Mouse (Mus musculus): ENCODE results near the gene Hs6st3.
"Not testable (repeated sequence)": the region's sequence is repeated elsewhere in the genome, so short reads cannot be mapped to it uniquely, and the experiment has no call there.

The Hs6st3 gene

GRCm38 (mm10) chr14:119452797-119453196 lies 314.7 kb downstream of the Hs6st3 start:
- no peak for DNase-seq

GRCm38 (mm10) chr14:119464308-119464707 lies 326.2 kb downstream of the Hs6st3 start:
- DNase-seq, result peak; percentile 36 to 59

- DNase-seq, result peak; percentile 40 to 57
Observed at GRCm38 (mm10) chr14:119464883-119465282, 326.7 kb downstream of the Hs6st3 start.

- peak in 1 of 2 experiments; percentile 29 for DNase-seq
Observed at GRCm38 (mm10) chr14:119466899-119467588, 328.9 kb downstream of the Hs6st3 start.

GRCm38 (mm10) chr14:119476582-119476981 lies 338.4 kb downstream of the Hs6st3 start:
- DNase-seq, result no peak

GRCm38 (mm10) chr14:119477836-119478235 lies 339.7 kb downstream of the Hs6st3 start:
- DNase-seq, result no peak

GRCm38 (mm10) chr14:119488978-119489703 lies 351.0 kb downstream of the Hs6st3 start:
- DNase-seq, result no peak

- peak; percentile 12 to 20 for DNase-seq
Observed at GRCm38 (mm10) chr14:119520632-119521031, 382.5 kb downstream of the Hs6st3 start.

- no peak for DNase-seq
Observed at GRCm38 (mm10) chr14:119521056-119521455, 382.9 kb downstream of the Hs6st3 start.

- DNase-seq, result no peak
Observed at GRCm38 (mm10) chr14:119532889-119533546, 394.9 kb downstream of the Hs6st3 start.

- DNase-seq, result no peak
Observed at GRCm38 (mm10) chr14:119540505-119540904, 402.4 kb downstream of the Hs6st3 start.

- peak; percentile 16 to 18 for DNase-seq
Observed at GRCm38 (mm10) chr14:119544596-119544995, 406.5 kb downstream of the Hs6st3 start.

- no peak for DNase-seq
Observed at GRCm38 (mm10) chr14:119558356-119558755, 420.2 kb downstream of the Hs6st3 start.

GRCm38 (mm10) chr14:119582039-119582508 lies 443.9 kb downstream of the Hs6st3 start:
- peak in 1 of 2 experiments; percentile 10 for DNase-seq

GRCm38 (mm10) chr14:119585069-119585468 lies 446.9 kb downstream of the Hs6st3 start:
- DNase-seq, result no peak

- not testable (repeated sequence) for DNase-seq
Observed at GRCm38 (mm10) chr14:119587365-119587764, 449.2 kb downstream of the Hs6st3 start.

- peak; percentile 21 to 22 for DNase-seq
Observed at GRCm38 (mm10) chr14:119604327-119604726, 466.2 kb downstream of the Hs6st3 start.

GRCm38 (mm10) chr14:119612793-119613192 lies 474.7 kb downstream of the Hs6st3 start:
- DNase-seq, result no peak

GRCm38 (mm10) chr14:119629127-119629526 lies 491.0 kb downstream of the Hs6st3 start:
- no peak for DNase-seq

- DNase-seq, result no peak
Observed at GRCm38 (mm10) chr14:119633090-119633489, 494.9 kb downstream of the Hs6st3 start.

- DNase-seq, result no peak
Observed at GRCm38 (mm10) chr14:119633626-119634025, 495.5 kb downstream of the Hs6st3 start.

- no peak for DNase-seq
Observed at GRCm38 (mm10) chr14:119642874-119643273, 504.7 kb downstream of the Hs6st3 start.

GRCm38 (mm10) chr14:119643840-119644239 lies 505.7 kb downstream of the Hs6st3 start:
- no peak for DNase-seq

Measured in cerebellum, postnatal 14 days (tissue).